Mouse (Mus musculus): ENCODE data around the gene Sugct. TPM values are rescaled to one million over a fixed set of nuclear protein-coding genes. Genes with fewer than 3 reads are reported as not detected.
A peak's percentile ranks its signal among the peaks of the same experiment; 100 is the strongest.

The Sugct gene
- polyA plus RNA-seq, 2 experiments: 2.4 to 3.6 TPM

GRCm38 (mm10) chr13:17212681-17213080 is 482.7 kb downstream of the Sugct start:
- H3K27ac ChIP-seq (replicated peaks; ENCODE audit: low read depth, low read length): no peak overlapping the region
- H3K9me3 ChIP-seq (ENCODE audit: control insufficient read depth, low read length): no peaks in the 10 kb centered on the region
- no peak for TF ChIP-seq POLR2A (IDR thresholded peaks at IDR 0.05; ENCODE audit: borderline replicate concordance, extremely low read depth, insufficient read depth, insufficient read length)
- no peaks in the 10 kb centered on the region for H3K27me3 ChIP-seq (ENCODE audit: control insufficient read depth, insufficient read depth, low read length)
- H3K36me3 ChIP-seq (ENCODE audit: control insufficient read depth, insufficient read depth, low read length): no peaks in the 10 kb centered on the region
- no peaks in the 10 kb centered on the region for H3K4me1 ChIP-seq (ENCODE audit: control insufficient read depth, insufficient read depth, low read length)
- ATAC-seq (ENCODE audit: low FRiP score, low read depth) (no peak), DNase-seq (ENCODE audit: low spot score) (no peak)
- H3K4me3 ChIP-seq (replicated peaks; ENCODE audit: low read length): no peak overlapping the region
- no peak overlapping the region for H3K4me2 ChIP-seq (replicated peaks; ENCODE audit: low read depth, low read length, severe bottlenecking)
- no peak overlapping the region for H3K9ac ChIP-seq (ENCODE audit: low read depth, low read length, severe bottlenecking)

GRCm38 (mm10) chr13:17190180-17190762 is 505.1 kb downstream of the Sugct start:
- ATAC-seq (ENCODE audit: low FRiP score, low read depth): peak; percentile 70; the same call in 1 of the 2 replicates
- Histone ChIP-seq H3K4me1 (ENCODE audit: control insufficient read depth, insufficient read depth, low read length) (peaks cover 12% of the 10 kb centered on the region), H3K9ac (ENCODE audit: low read depth, low read length, severe bottlenecking) (no peak overlapping the region), H3K4me3 (replicated peaks; ENCODE audit: low read length) (no peak overlapping the region), H3K4me2 (replicated peaks; ENCODE audit: low read depth, low read length, severe bottlenecking) (no peak overlapping the region), H3K36me3 (ENCODE audit: control insufficient read depth, insufficient read depth, low read length) (no peaks in the 10 kb centered on the region), H3K27ac (replicated peaks; ENCODE audit: low read depth, low read length) (no peak overlapping the region), H3K9me3 (ENCODE audit: control insufficient read depth, low read length) (no peaks in the 10 kb centered on the region), H3K27me3 (ENCODE audit: control insufficient read depth, insufficient read depth, low read length) (no peaks in the 10 kb centered on the region)
- DNase-seq (ENCODE audit: low spot score): peak; percentile 57
- TF ChIP-seq POLR2A (IDR thresholded peaks at IDR 0.05; ENCODE audit: borderline replicate concordance, extremely low read depth, insufficient read depth, insufficient read length): no peak
- WGBS: 40% methylated on average over 3 of the region's 3 CpGs

- Histone ChIP-seq H3K4me3 (replicated peaks; ENCODE audit: low read length) (no peak overlapping the region), H3K36me3 (ENCODE audit: control insufficient read depth, insufficient read depth, low read length) (no peaks in the 10 kb centered on the region)
These were observed 510.1 kb downstream of the Sugct start for GRCm38 (mm10) chr13:17185253-17185652.

GRCm38 (mm10) chr13:17165917-17166316 is 529.4 kb downstream of the Sugct start:
- Histone ChIP-seq H3K4me3 (replicated peaks; ENCODE audit: low read length) (no peak overlapping the region), H3K27me3 (ENCODE audit: control insufficient read depth, insufficient read depth, low read length) (no peaks in the 10 kb centered on the region), H3K4me2 (replicated peaks; ENCODE audit: low read depth, low read length, severe bottlenecking) (no peak overlapping the region), H3K4me1 (ENCODE audit: control insufficient read depth, insufficient read depth, low read length) (no peaks in the 10 kb centered on the region), H3K9me3 (ENCODE audit: control insufficient read depth, low read length) (no peaks in the 10 kb centered on the region), H3K36me3 (ENCODE audit: control insufficient read depth, insufficient read depth, low read length) (no peaks in the 10 kb centered on the region), H3K9ac (ENCODE audit: low read depth, low read length, severe bottlenecking) (no peak overlapping the region), H3K27ac (replicated peaks; ENCODE audit: low read depth, low read length) (no peak overlapping the region)
- no peak for TF ChIP-seq POLR2A (IDR thresholded peaks at IDR 0.05; ENCODE audit: borderline replicate concordance, extremely low read depth, insufficient read depth, insufficient read length)
- DNase-seq (ENCODE audit: low spot score) (peak; percentile 34), ATAC-seq (ENCODE audit: low FRiP score, low read depth) (no peak)
- 39% methylated on average over 3 of the region's 3 CpGs for WGBS

More at GRCm38 (mm10) chr13:17185253-17185652, 510.1 kb downstream of the Sugct start:
- ATAC-seq (ENCODE audit: low FRiP score, low read depth) (no peak), DNase-seq (ENCODE audit: low spot score) (peak; percentile 23)
- no peaks in the 10 kb centered on the region for H3K9me3 ChIP-seq (ENCODE audit: control insufficient read depth, low read length)
- H3K27me3 ChIP-seq (ENCODE audit: control insufficient read depth, insufficient read depth, low read length): no peaks in the 10 kb centered on the region
- no peak overlapping the region for H3K27ac ChIP-seq (replicated peaks; ENCODE audit: low read depth, low read length)
- WGBS: 3% methylated on average over 8 of the region's 8 CpGs
- H3K9ac ChIP-seq (ENCODE audit: low read depth, low read length, severe bottlenecking): no peak overlapping the region
- peak overlapping the region; percentile 26 for H3K4me2 ChIP-seq (replicated peaks; ENCODE audit: low read depth, low read length, severe bottlenecking)
- peaks cover 14% of the 10 kb centered on the region for H3K4me1 ChIP-seq (ENCODE audit: control insufficient read depth, insufficient read depth, low read length)
- no peak for TF ChIP-seq POLR2A (IDR thresholded peaks at IDR 0.05; ENCODE audit: borderline replicate concordance, extremely low read depth, insufficient read depth, insufficient read length)

GRCm38 (mm10) chr13:17164721-17165120 is 530.6 kb downstream of the Sugct start:
- 38% methylated on average over 3 of the region's 3 CpGs for WGBS
- no peak overlapping the region for H3K4me3 ChIP-seq (replicated peaks; ENCODE audit: low read length)
- no peak for ATAC-seq (ENCODE audit: low FRiP score, low read depth)

More at GRCm38 (mm10) chr13:17164721-17165120, 530.6 kb downstream of the Sugct start:
- H3K9ac ChIP-seq (ENCODE audit: low read depth, low read length, severe bottlenecking): no peak overlapping the region
- no peak for TF ChIP-seq POLR2A (IDR thresholded peaks at IDR 0.05; ENCODE audit: borderline replicate concordance, extremely low read depth, insufficient read depth, insufficient read length)
- no peaks in the 10 kb centered on the region for H3K27me3 ChIP-seq (ENCODE audit: control insufficient read depth, insufficient read depth, low read length)
- no peak for DNase-seq (ENCODE audit: low spot score)
- H3K4me2 ChIP-seq (replicated peaks; ENCODE audit: low read depth, low read length, severe bottlenecking): no peak overlapping the region
- H3K4me1 ChIP-seq (ENCODE audit: control insufficient read depth, insufficient read depth, low read length): no peaks in the 10 kb centered on the region
- H3K27ac ChIP-seq (replicated peaks; ENCODE audit: low read depth, low read length): no peak overlapping the region
- H3K36me3 ChIP-seq (ENCODE audit: control insufficient read depth, insufficient read depth, low read length): no peaks in the 10 kb centered on the region
- H3K9me3 ChIP-seq (ENCODE audit: control insufficient read depth, low read length): no peaks in the 10 kb centered on the region
